Mouse (Mus musculus) embryonic facial prominence, embryonic 10.5 days (tissue): ENCODE results near the gene Pigb. TPM values are rescaled to one million over a fixed set of nuclear protein-coding genes. Genes with fewer than 3 reads are reported as not detected.
A peak's percentile ranks its signal among the peaks of the same experiment; 100 is the strongest.

Experiments used
- DNase-seq: peaks from one replicate; pipeline ENCODE4 v3.0.0-alpha.2; 2017; ENCODE audit warnings: low spot score
- H3K27ac ChIP-seq: fragments of 300-500 bp; sonication (generic); replicated peaks from 2 replicates; pipeline ENCODE4 v1.5.1; 2016; ENCODE audit warnings: mild to moderate bottlenecking
- H3K27me3 ChIP-seq: fragments of 300-500 bp; sonication (generic); replicated peaks from 2 replicates; pipeline ENCODE4 v1.6.1; 2016; ENCODE audit warnings: low read depth, mild to moderate bottlenecking; ENCODE audit not compliant: poor library complexity, severe bottlenecking
- H3K36me3 ChIP-seq: fragments of 300-500 bp; sonication (generic); replicated peaks from 2 replicates; pipeline ENCODE4 v1.6.1; 2016; ENCODE audit warnings: mild to moderate bottlenecking, moderate library complexity
- H3K4me1 ChIP-seq: fragments of 300-500 bp; sonication (generic); 2 replicates; pipeline ENCODE4 v1.6.1; 2016
- H3K4me3 ChIP-seq: fragments of 300-500 bp; sonication (generic); 2 replicates; pipeline ENCODE4 v1.5.1; 2016; ENCODE audit warnings: mild to moderate bottlenecking, moderate library complexity
- H3K9me3 ChIP-seq: fragments of 300-500 bp; sonication (generic); 2 replicates; pipeline ENCODE4 v1.6.1; 2016; ENCODE audit warnings: mild to moderate bottlenecking
- WGBS: fragments of 180-500 bp; shearing (Covaris S2); methylation state at CpG from one replicate; pipeline ENCODE4 v1.1.7; 2016; 5-methylcytosine and 5-hydroxymethylcytosine counted together
- polyA plus RNA-seq: library from polyadenylated mRNA; unstranded; fragments of >200 nt; fragmentation: Nextera tagmentation; extraction: Ambion mirVana; gene quantifications from 2 replicates; pipeline ENCODE4 v1.2.1, GENCODE M21; 2016

The Pigb gene
- polyA plus RNA-seq, 1 experiment from 2014 or later = 15.0 TPM

GRCm38 (mm10) chr9:73005106-73005505 is 35.1 kb downstream of the Pigb start:
- no peaks in the 10 kb centered on the region for H3K27me3 ChIP-seq

GRCm38 (mm10) chr9:73004076-73004475 is 36.1 kb downstream of the Pigb start:
- no peak for DNase-seq
- Histone ChIP-seq H3K4me1 (no peaks in the 10 kb centered on the region), H3K9me3 (no peaks in the 10 kb centered on the region), H3K4me3 (no peak overlapping the region), H3K36me3 (peaks cover 10% of the 10 kb centered on the region), H3K27ac (no peak overlapping the region), H3K27me3 (no peaks in the 10 kb centered on the region)
- WGBS = 84% methylated on average over 8 of the region's 8 CpGs

More at GRCm38 (mm10) chr9:73005106-73005505, 35.1 kb downstream of the Pigb start:
- H3K9me3 ChIP-seq = no peaks in the 10 kb centered on the region
- DNase-seq = no peak
- H3K27ac ChIP-seq = no peak overlapping the region
- H3K4me1 ChIP-seq = no peaks in the 10 kb centered on the region
- 91% methylated on average over 6 of the region's 6 CpGs for WGBS
- peaks cover 10% of the 10 kb centered on the region for H3K36me3 ChIP-seq
- no peak overlapping the region for H3K4me3 ChIP-seq

- Histone ChIP-seq H3K27me3 (no peaks in the 10 kb centered on the region), H3K36me3 (peaks cover 10% of the 10 kb centered on the region), H3K27ac (no peak overlapping the region), H3K4me1 (no peaks in the 10 kb centered on the region), H3K9me3 (no peaks in the 10 kb centered on the region), H3K4me3 (no peak overlapping the region)
- WGBS = 78% methylated on average over 3 of the region's 3 CpGs
- no peak for DNase-seq
Observed at GRCm38 (mm10) chr9:73002177-73002576, 38.0 kb downstream of the Pigb start.

- 86% methylated on average over 13 of the region's 13 CpGs for WGBS
- Histone ChIP-seq H3K4me1 (no peaks in the 10 kb centered on the region), H3K27me3 (no peaks in the 10 kb centered on the region), H3K4me3 (no peak overlapping the region), H3K36me3 (peaks cover 10% of the 10 kb centered on the region), H3K27ac (no peak overlapping the region), H3K9me3 (no peaks in the 10 kb centered on the region)
- DNase-seq = no peak
Observed at GRCm38 (mm10) chr9:73001314-73002011, 38.7 kb downstream of the Pigb start.

GRCm38 (mm10) chr9:73000487-73000886 is 39.7 kb downstream of the Pigb start:
- no peaks in the 10 kb centered on the region for H3K4me1 ChIP-seq
- H3K27ac ChIP-seq = no peak overlapping the region
- H3K27me3 ChIP-seq = no peaks in the 10 kb centered on the region
- H3K36me3 ChIP-seq = peaks cover under 1% of the 10 kb centered on the region; the same call in 1 of the 2 replicates
- DNase-seq = no peak
- no peaks in the 10 kb centered on the region for H3K9me3 ChIP-seq
- WGBS = 68% methylated on average over 2 of the region's 2 CpGs
- no peak overlapping the region for H3K4me3 ChIP-seq

GRCm38 (mm10) chr9:72996806-72997205 is 43.4 kb downstream of the Pigb start:
- no peak overlapping the region for H3K4me3 ChIP-seq
- no peaks in the 10 kb centered on the region for H3K27me3 ChIP-seq
- WGBS = 61% methylated on average over 7 of the region's 7 CpGs

GRCm38 (mm10) chr9:72996167-72996566 is 44.0 kb downstream of the Pigb start:
- no peaks in the 10 kb centered on the region for H3K36me3 ChIP-seq
- H3K27me3 ChIP-seq = no peaks in the 10 kb centered on the region
- no peak for DNase-seq
- no peak overlapping the region for H3K4me3 ChIP-seq
- no peaks in the 10 kb centered on the region for H3K9me3 ChIP-seq
- no peak overlapping the region for H3K27ac ChIP-seq
- H3K4me1 ChIP-seq = no peaks in the 10 kb centered on the region

More at GRCm38 (mm10) chr9:72996806-72997205, 43.4 kb downstream of the Pigb start:
- H3K4me1 ChIP-seq = no peaks in the 10 kb centered on the region
- H3K27ac ChIP-seq = no peak overlapping the region
- H3K9me3 ChIP-seq = no peaks in the 10 kb centered on the region
- DNase-seq = no peak
- no peaks in the 10 kb centered on the region for H3K36me3 ChIP-seq

GRCm38 (mm10) chr9:72992576-72992975 is 47.6 kb downstream of the Pigb start:
- Histone ChIP-seq H3K36me3 (no peaks in the 10 kb centered on the region), H3K9me3 (no peaks in the 10 kb centered on the region), H3K27ac (no peak overlapping the region), H3K4me3 (no peak overlapping the region), H3K27me3 (no peaks in the 10 kb centered on the region), H3K4me1 (no peaks in the 10 kb centered on the region)
- 87% methylated on average over 5 of the region's 5 CpGs for WGBS
- DNase-seq = no peak

GRCm38 (mm10) chr9:72991420-72991819 is 48.8 kb downstream of the Pigb start:
- no peaks in the 10 kb centered on the region for H3K9me3 ChIP-seq
- H3K27me3 ChIP-seq = no peaks in the 10 kb centered on the region
- H3K4me1 ChIP-seq = no peaks in the 10 kb centered on the region
- DNase-seq = no peak
- no peak overlapping the region for H3K4me3 ChIP-seq
- no peak overlapping the region for H3K27ac ChIP-seq
- no peaks in the 10 kb centered on the region for H3K36me3 ChIP-seq
- 94% methylated on average over 2 of the region's 2 CpGs for WGBS

- H3K9me3 ChIP-seq = no peaks in the 10 kb centered on the region
- no peak overlapping the region for H3K4me3 ChIP-seq
- peaks cover 13% of the 10 kb centered on the region for H3K4me1 ChIP-seq
- no peak for DNase-seq
- no peaks in the 10 kb centered on the region for H3K27me3 ChIP-seq
- H3K27ac ChIP-seq = no peak overlapping the region
- no peaks in the 10 kb centered on the region for H3K36me3 ChIP-seq
- 84% methylated on average over 5 of the region's 5 CpGs for WGBS
Observed at GRCm38 (mm10) chr9:72988706-72989105, 51.5 kb downstream of the Pigb start.

GRCm38 (mm10) chr9:72987703-72988102 is 52.5 kb downstream of the Pigb start:
- Histone ChIP-seq H3K27me3 (no peaks in the 10 kb centered on the region), H3K36me3 (no peaks in the 10 kb centered on the region), H3K4me3 (no peak overlapping the region), H3K27ac (no peak overlapping the region), H3K4me1 (peaks cover 13% of the 10 kb centered on the region), H3K9me3 (no peaks in the 10 kb centered on the region)
- DNase-seq = no peak
- WGBS = 69% methylated on average over 3 of the region's 3 CpGs

GRCm38 (mm10) chr9:72985250-72986220 is 54.6 kb downstream of the Pigb start, which contains the start of the genes Ccpg1os and Ccpg1:
TSS of gene Ccpg1os (minus strand) at chr9:72985382.
TSS of gene Ccpg1 (plus strand) at chr9:72985429.
- no peaks in the 10 kb centered on the region for H3K9me3 ChIP-seq
- H3K27ac ChIP-seq = peak within 1 kb of the TSS; percentile 78
- under 1% methylated on average over 88 of the region's 88 CpGs for WGBS

More at GRCm38 (mm10) chr9:72985250-72986220, 54.6 kb downstream of the Pigb start, which contains the start of the genes Ccpg1os and Ccpg1:
- peaks cover 13% of the 10 kb centered on the region for H3K4me1 ChIP-seq
- no peaks in the 10 kb centered on the region for H3K27me3 ChIP-seq
- peak within 1 kb of the TSS; percentile 81 for H3K4me3 ChIP-seq
- peak; percentile 98 for DNase-seq
- H3K36me3 ChIP-seq = no peaks in the 10 kb centered on the region
